Mouse (Mus musculus) MEL-GATA-1-ER (cell line): Measurements from ENCODE around the gene Clip2.

Experiments
- DNase-seq: peaks from one replicate; pipeline ENCODE4 v3.0.0-alpha.2; 2012; ENCODE audit warnings: low read depth; ENCODE audit errors: extremely low read depth

The Clip2 gene

DNA sequence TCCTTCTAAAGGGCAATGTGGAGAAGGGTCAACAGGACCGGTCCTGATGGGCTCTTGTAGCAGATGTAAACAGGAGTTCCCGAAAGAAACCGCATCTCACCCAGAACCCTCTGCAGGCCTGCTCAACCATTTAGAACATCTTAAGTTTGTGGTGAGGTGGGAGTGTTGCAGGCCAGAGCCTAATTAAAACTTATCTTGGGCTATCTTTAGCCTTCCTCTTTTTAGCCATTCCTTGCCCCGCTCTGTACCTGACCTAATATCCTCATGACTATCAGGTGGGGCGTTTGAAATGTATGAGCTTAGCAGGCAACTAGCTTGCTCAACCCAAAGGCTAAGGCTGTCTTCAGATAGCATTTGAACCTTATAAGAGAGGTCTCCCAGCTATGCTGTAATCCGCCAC is 13.5 kb upstream of the Clip2 start:
- DNase-seq, result no peak

DNA sequence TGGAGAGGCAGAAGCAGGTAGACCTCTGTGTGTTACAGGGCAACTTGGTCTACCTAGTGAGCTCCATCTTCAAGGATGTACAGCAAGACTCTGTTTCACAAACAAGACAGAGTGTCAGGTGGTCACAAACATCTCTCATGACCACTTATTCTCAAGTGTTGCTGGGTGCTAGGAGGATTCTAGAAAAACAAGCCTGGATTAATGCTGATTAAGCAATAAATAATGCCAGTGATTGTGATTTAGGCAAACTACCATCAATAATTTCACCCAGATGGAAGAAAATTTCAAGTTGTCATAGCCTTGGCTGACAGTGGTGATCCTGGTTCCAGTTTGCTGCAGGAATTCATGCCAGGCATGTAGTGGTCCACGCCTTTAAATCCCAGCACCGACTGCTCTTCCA is 12.0 kb upstream of the Clip2 start:
- no peak for DNase-seq

DNA sequence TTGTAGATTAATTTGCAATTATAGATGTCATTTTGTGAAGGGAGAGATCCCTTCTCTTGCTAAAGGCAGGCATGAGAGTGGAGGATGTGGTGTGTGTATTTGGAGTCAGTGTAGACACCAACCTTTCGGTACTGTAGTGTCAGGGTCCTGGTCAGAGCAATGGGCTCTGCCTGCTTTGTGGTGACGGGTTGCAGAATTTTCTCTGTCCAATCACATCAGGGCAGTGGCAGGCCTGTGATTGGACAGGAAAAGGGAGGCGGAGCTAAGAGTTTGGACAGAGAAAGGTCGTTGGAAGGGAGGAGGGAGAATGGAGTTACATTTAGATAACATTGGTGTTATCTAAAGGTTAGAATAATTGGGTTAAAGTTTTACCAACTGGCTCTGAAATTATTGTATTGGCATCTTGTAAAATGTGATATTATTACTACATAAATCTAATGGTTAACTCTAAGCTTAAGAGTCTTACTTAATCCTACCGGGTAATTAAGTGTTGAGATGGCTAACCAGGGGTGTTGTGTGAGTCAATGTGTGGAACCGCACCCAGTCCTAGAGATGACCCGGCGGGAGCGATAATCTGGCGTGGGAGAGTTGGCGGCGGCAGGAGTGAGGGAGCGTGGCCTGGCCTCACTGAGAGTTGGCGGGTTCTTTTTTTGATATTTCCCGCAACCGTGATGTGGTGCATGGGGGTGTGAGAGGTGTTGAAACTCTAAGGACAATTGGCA is 8.4 kb upstream of the Clip2 start:
- no peak for DNase-seq

DNA sequence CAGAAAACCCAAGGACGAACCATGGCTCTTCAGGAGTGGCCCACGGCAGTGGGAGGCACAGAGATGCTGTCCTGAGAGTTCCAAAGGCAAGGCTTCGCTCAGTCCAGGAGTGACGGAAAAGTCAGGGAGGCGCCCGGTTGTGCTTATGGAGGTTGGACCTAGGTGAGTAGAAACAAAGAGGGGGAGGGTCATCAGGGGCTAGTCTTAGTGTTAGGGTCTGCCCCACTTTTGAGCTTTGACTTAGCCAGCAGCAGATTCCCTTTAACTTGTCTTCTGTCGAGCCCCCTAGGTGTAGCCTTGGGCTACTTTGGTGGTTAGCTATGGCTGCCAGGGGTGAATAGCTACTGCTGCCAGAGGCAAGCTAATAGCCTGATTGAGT is 7.8 kb upstream of the Clip2 start, which contains the start of gene Syna:
Syna (minus strand) TSS at position 101 of the 379 bp plus-strand sequence.
- DNase-seq, result no peak

DNA sequence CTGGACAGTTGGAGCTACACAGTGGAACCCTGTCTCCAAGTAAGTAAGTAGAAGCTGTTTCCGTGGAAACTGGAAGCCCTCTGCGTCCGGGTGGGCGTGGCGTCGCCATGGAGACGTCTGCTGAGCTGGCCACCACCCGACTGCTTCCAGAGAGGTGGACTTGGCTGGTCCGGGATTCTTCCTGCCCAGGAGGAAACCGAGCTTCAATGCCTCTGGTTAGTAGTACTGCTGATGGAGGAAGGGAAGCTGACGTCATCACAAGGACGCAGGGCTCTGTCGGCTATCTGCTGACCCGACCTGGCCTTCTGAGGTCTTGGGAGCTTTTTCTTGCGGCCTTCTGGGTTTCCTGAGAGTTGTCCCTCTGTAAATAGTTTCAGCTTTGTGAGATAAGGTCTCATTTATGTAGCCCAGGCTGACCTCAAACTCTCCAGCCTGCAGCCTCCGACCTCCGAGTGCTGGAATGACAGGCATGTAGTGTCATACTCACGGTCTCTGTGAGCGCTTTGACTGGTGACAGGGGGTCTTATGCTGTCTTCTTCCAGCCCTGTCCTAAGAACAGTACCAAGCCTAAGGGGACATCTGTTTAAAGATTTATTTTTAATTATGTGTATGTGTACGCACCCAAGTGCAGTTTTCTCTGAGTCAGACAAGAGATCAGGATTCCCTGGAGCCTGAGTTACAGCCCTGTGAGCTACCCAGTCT is 3.4 kb upstream of the Clip2 start:
- no peak for DNase-seq

DNA sequence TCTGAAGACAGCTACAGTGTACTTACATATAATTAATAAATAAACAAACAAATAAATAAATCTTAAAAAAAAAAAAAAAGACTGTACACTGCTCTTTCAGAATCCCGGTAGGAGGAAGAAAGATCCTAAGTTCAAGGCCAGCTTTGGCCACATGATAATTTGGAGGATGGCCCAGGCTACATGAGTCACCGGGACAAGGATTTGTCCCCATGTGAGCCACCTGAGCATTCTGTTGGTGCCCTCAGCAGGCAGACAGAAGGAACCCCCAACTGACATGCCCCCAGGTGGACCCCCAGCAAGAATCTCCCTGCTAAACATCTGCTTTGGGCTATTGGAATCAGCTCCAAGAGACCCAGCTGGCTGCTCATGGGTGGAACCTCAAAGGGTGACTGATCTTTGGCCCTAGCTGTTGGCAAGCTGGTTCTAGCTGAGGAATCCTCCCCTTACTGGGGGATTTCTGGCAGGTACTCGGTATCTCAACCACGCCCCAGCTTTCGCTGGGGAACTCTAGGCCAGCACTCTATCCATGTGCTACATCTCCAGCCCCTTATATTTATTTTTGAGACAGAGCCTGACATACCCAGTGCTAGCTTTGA is 1.8 kb upstream of the Clip2 start:
- no peak for DNase-seq

DNA sequence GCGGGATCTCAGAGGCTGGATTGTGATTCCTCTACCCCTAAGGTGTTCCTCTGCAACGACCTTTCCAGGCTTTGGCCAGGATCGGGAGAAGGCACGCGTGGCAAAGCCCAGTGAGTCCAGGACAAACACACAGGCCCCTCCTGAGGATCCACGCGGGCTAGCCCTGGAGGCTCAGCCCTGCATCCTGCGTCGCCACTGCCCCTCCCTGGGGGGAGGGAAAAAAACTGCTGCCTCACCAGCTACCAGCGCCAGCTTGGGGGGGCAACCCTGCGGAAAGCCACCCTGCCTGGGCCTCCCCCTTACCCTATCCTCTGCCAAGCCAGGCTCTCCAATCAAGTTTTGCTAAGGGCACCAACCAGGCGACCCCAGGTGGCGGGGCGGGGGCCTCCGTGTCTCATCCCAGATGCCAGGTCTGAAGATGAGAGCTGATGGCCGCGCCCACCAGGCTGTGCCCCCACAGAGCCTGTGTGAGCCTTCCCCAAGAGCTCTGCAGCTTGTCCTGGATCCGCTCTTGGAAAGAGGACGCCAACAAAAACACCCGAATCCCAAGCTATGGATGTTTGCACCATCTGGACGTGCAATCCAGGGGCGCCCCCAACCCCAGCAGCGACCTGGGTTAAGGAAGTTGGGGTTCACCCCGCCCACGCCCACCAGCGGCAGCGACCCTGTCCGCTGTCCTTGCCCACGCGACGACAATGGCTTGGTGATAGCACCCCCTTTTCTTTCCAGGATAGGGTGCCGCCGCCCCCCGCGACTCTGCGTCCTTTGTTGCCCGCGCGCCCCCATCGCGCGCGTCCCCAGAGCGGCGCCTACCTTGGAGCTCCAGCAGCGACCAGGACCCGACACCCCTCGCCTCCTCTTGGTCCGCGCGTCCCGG is 763 bp downstream of the Clip2 start:
- no peak for DNase-seq

DNA sequence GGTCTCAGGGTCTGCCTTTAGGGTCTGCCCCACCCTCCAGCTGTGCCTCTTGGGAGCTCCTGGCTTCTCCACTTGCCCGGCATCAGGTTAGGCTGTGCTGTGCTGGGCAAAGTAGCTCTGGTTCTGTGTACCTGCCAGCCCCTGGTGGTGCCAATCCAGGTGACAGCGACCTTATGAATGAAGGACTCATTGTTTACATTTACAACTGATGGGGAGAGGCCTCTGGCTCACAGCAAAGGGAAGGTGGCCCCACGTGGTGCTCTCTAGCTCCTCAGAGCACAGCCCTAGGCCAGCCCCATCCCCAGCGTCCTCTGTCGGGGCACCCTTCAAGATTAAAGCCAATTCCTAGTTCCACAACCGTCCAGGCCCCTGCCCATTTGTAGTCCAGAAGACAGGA is 1.4 kb downstream of the Clip2 start:
- DNase-seq, result no peak

DNA sequence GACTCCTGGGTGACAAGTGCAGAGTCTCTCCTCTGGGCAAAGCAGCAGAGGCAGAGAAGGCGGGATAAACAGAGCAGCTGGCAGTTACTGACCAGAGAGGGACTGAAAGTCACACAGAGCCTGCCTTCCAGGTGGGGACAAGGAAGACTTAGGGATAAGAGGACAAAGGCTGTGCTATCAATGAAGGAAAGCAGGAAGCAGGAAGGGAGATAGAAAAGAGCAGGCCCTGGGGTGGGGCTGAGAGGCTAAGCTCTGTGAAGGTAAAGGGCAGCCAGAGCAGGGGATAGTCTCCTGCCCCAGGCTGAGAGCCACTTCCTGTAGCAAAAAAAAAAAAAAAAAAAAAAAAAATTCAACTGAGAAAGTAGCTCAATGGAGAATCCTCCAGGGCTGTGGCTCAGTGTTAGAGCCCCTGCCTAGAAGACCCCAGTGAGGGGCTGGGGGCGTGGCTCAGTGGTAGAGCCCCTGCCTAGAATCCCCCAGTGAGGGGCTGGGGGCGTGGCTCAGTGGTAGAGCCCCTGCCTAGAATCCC is 2.5 kb downstream of the Clip2 start:
- DNase-seq, result no peak

DNA sequence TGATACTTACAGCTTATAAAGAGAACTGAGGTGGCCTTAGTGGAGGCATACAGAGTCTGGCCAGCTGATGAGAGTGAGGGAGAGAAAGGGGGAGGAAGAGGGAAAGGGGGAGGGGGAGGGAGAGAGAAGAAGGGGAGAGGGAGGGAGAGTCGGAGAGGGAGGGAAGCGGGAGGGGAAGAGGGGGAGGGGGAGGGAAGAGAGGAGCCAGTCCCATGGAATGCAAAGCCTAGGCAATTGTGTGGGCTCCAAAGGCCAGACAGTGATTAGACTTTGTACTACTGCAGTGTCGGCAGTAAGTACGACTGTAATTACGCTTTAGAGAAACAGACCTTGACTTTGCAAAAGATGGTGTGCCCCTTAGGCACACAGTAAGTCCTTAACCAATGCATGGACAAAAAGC is 3.9 kb downstream of the Clip2 start:
- no peak for DNase-seq

DNA sequence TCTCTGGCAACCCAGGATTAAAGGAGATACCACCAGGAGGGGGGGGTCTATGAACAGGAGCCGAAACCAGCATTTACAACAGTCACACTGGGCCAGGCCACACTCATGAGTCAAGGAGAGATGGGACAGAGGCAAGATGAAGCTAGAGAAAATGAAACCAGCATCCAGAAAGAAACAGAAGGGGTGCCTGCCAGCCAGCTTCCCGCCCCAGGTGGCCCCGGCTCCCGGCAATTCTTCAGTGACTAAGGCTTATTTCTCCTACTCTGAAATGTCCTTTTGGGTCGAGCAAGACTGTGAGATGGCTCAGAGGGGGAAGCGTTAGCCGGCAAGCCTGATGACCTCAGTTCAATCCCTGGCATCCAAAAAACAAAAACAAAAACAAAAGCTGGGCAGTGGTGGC is 5.4 kb downstream of the Clip2 start:
- no peak for DNase-seq

DNA sequence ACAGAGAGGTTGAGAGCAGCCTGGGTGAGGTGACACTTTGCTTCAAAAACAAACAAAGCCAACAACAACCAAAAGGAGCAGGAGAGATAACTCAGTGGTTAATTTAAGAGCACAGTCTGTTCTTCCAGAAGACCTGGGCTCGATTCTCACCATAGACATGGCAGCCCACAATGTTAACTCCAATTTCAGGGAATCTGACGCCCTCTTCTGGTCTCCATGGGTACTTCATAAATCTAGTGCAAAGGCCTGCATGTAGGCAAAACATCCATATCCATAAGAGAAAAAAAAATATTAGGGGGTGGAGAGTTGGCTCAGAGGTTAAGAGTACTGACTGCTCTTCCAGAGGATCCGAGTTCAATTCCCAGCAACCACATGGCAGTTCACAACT is 7.0 kb downstream of the Clip2 start:
- DNase-seq, result no peak

DNA sequence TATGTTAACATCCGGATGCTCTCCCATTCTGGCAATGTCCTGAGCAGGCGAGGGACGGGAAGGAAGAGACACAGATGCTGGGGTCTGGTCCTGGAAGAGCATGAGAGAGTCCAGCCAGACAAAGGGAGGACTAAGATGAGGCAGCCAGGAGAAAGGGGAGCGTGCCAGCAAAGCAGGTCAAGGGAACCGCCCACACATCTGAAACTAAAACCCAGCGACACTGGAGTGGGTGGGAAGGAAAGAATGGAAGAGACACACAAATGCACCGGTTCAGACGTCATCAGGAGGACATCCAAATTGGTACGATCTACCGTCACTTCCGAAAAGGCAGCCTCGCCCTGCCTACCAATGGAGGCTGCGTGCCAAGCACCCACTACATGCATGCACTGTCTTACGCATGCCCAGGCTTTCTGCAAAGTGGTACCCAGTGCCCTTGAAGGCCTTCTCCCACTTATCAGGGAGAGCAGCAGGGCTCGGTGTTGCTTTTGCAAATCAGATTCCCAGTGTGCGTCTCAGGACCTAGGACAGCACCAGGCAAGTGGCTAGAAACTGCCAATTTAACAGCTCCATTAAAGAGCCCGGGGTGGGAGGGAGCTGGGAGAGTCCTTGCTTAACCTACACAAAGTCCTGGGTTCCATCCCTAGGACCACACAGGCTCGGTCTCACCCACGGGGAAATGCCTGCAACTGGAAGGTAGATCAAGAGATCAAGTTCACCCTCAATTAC is 7.6 kb downstream of the Clip2 start:
- DNase-seq, result no peak

DNA sequence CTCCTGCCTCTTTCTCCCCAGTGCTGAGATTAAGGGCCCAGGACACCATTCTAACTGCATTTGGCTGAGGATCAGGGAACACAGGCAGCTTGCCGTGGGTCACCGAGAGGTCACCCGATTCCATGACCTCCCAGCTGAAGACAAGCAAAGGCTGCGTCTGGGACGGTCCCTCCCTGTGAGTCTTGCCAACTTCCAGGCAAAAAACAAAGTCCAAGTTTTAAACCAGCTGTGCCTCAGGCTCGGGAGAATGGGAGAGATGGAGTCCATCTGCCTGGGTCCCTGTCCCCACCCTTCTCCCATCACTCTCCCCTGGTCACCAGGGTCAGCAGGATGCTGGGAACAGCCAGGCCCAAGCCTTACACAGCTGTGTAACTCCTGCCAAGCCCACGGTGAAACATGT is 10.6 kb downstream of the Clip2 start:
- no peak for DNase-seq

DNA sequence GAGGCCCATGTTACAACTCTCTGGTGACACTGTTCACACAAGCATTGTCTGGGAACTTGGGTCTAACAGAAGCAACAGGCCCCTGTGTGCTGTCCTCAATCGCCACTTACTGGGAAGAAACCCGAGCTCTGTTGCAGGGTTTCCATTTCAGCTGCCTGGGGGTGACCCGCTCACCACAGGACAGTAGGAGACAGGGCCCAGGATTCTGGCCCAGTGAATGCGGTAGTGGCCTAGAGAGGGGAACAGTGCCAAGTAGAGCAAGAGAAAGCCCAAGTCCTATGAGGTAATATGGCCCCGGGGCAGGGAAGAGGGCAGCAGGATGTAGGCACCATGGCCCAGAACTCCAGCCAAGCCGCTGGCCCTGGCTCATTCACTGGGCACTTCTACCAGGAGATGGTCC is 11.4 kb downstream of the Clip2 start:
- no peak for DNase-seq

DNA sequence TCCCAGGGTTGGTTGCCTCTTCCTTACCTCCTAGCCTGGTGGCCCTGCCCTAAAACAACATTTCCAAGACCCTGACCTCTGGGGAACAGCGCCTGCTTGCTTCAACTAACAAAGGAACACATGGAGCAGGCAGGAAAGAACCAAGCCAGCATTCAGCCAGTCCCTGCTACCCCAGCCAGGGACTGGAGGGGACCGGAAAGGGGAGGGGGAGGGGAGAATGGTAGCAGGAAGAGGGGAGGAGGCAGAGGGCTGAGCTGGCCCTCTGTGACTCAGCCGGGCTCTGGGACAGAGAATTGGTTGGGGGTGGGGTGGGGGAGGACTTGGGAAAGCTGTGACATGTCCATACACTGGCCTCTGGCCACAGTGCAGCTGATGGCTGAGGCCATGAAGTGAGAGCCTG is 12.3 kb downstream of the Clip2 start:
- no peak for DNase-seq

DNA sequence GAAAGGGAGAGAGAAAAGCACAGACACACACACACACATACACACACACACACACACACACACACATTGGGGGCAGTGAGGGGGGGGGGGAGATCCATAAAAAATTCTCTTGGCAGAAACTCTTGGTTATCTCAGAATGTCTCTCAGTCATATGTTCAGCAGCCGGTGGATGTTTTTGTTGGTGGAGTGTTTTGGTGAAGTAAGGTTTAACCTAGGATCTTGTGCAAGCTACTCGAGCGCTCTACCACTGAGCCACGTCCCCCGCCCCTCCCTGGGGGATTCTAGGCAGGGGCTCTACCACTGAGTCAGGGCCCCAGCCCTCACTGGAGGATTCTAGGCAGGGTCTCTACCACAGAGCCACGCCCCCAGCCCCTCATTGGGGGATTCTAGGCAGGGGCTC is 16.2 kb downstream of the Clip2 start:
- DNase-seq, result no peak

DNA sequence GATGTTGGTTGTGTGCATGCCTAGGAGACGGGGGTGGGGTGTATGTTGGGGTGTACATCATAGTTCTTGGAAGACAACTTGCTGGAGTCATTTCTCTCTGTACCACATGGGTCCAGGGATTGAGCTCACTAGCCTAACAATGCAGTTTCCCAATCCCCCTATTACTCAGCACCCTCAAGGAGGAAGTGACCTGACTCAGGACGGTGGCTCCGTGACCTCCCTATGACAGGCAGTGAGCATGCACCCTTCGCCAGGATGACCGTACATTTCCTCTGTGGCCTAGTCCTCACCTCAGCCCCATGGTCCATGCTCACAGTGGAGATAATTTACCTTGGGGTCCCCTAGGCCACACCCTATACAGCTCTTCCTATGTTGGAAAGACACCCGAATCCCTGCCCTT is 19.8 kb downstream of the Clip2 start:
- DNase-seq, result no peak

DNA sequence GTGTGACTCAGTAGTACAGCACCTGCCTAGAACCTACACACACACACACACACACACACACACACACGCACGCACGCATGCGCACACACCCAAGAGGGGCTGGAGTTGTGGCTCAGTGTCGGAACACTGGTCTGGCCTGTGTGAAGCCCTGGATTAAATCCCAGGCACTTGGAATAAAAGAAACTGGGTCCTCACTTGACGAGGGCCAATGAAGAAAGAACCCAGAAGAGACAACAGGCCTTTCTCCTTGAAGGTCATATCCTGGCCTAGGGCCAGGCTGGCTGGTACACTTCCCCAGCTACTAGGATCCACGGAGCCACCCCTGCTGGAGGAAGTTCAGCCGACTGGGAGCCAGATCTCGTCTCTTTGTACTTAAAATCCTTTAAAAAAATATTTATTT is 20.6 kb downstream of the Clip2 start:
- no peak for DNase-seq

DNA sequence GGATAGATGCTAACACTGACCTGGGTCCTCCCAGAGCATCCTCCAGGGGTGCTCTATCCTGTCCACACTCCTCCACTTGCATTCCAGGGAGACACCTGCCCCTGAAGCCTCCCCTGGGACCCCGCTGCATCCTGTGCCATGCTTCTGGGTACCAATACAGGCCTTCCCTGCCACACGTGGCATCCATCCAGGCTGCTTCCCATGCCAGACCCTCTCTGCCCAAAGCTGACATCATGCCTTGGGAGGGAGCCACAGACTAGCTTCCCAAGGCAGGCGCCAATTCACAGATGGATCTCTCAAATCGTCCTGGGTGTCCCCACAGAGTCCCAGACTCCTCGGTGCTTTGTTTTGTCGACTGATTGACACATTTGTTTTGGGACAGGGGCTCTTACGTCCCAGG is 21.4 kb downstream of the Clip2 start:
- DNase-seq, result no peak

DNA sequence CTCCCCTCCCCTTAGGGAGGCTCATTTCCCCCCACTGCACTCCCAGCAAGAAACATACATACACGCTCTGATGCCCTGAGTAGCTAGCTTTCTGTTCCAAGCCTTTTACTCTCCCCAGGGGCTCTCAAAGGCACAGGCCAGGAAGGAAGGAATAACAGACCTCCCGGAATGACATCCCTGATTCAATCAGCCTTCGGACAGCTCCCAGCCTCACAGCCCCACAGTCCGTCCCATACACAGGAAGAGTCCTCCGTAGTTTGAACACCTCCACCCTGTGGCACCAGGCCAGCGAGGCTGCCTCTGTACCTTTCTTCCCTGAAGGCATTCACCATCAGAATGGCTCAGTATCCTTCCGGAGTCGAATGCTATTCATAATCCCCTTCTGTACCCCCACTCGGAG is 23.7 kb downstream of the Clip2 start:
- DNase-seq, result no peak
